Mouse (Mus musculus) Muller cell, postnatal 12 days (primary cell): ENCODE measurements at regions not wholly inside any gene's neighbourhood (a gene's known extent, or its start where the extent isn't known, plus 50 kb on each side); places are given as distances from the start of the nearest gene placed in this dataset.
"Not testable (repeated sequence)": the region's sequence is repeated elsewhere in the genome, so short reads cannot be mapped to it uniquely, and the experiment has no call there.

ENCODE experiments used
- DNase-seq: peaks from one replicate; pipeline ENCODE4 v3.0.0-alpha.2; 2015; ENCODE audit errors: inconsistent ontology term

- no peak for DNase-seq
These were observed 201.9 kb upstream of the Serp2 start for GRCm38 (mm10) chr14:76758589-76758988.

GRCm38 (mm10) chr14:76755591-76756376, 199.1 kb upstream of the Serp2 start:
- DNase-seq, result no peak

DNA sequence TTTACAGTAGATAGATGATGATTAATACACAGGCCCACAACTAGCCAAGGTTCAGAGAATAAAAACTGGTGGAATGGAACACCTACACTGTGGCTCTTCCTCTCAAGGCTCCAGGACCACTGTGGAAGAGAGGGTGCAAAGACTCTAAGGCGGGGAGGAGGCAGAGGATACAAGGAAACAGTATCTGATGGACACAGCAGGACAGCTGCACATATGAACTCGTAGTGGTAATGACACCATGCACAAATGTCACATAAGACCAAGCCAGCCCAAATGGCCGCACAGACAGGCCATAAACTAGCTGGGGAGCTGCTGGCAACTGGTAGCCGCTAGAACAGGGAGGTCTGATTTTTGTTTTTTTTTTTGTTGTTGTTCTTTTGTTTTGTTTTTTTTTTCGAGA, 197.0 kb upstream of the Serp2 start:
- DNase-seq, result no peak

- DNase-seq, result no peak
These were observed 192.5 kb upstream of the Serp2 start for GRCm38 (mm10) chr14:76749178-76749577.

DNA sequence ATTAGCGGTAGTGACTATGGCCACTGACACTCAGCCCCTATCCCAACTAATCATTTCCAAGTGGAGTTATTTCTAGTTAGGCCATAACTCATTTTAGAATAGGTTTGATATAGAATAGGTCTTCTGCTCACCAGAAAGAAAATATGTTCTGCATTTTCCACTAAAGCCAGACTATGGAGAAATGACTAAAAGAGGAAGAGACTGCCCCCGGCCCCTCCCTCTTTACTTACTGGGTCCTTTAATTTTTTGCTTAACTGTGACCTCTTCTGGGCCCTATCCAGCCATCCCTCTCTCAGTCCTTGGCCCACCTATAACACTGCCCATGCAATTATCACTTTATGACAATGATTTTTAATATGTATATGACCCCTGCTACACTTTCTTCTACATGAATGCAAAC, 192.0 kb upstream of the Serp2 start:
- DNase-seq, result no peak

DNA sequence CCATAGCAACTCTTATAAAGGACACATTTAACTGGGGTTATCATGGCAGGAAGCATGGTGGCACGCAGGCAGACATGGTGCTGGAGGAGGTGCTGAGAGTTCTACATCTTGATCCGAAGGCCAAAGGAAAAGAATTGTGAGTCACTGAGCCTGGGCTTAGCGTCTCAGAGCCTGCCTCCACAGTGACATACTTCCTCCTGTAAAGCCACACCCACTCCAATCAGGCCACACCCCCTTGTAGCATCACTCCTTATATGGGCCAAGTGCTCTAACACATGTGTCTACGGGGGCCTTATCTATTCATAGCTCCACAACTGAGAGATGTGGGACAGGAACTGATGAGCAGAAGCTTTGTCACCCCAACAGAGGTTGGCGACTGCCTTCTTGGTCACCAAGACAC, 191.1 kb upstream of the Serp2 start:
- DNase-seq, result no peak

DNA sequence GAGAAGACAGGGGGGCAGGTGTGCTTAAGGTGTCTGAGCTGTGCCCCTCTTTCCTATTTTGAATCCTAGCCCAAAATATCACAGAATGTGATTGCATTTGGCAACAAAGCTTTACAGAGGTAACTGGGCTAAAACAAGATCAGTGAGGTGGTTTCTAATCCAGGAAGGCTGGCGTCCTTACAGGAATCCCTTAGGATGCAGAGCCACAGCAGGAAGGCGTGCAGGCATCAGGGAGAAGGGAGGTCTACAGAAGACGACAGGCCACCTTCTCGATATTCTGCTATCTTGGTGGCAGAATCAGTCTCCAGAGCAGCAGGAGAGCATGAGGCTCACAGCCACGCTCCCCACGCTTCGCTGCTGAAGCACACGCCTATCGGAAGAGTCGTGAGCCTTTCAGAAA, 189.6 kb upstream of the Serp2 start:
- DNase-seq, result no peak

DNA sequence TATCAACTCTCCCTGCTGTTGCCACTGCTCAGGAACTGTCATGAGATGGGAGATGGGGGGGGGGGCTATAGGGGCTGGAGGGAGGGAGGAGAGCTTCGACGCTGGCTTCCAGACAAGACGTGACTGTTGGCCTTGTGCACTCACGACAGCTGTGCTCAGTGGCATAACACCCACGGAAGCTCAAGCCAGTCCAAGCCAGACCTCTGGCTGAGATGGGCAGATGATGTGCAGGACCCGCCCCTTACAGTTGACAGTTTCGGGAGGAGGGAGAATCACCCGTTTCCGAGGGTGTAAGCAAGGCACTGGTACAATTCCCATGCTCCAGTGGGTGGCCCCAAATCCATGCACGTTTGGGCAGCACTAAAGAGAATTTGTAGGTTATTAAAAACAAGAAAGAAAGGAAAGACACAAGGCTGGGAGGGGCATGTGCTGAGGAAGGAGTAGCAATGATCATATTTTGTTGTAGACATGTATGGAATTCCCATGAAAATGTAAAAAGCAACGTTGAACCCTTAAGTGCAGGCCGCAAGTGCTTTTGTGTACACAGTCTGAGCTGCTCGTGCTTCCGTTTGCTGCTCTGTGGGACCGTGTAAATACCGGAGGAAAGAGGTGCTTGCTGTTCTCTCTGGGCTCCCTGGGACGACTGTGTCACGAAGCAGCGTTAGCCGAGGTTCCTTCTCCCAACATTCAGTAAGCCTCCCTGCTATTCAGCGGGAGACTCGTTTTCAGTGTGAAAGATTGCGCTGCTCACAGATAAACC, 188.2 kb upstream of the Serp2 start:
- DNase-seq, result no peak

DNA sequence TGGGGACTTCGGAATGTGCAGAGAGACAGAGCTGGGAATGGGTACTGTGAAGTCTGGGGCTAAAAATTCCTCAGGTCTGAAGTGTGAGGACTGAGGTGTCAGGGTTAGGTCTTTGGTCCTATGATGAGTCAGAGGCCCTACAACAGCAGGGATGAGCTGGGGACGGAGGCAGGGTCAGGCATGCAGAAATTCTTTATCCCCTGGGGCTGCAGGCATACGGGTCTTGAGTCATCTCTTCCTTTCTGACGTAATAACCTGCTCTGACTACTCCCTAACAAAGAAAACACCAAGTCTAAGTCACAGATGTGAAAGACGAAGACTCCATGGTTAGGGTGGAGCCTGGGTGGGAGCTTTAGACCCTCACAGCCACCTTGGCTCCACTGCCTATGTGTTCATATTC, 185.6 kb upstream of the Serp2 start:
- DNase-seq, result peak; percentile 84

DNA sequence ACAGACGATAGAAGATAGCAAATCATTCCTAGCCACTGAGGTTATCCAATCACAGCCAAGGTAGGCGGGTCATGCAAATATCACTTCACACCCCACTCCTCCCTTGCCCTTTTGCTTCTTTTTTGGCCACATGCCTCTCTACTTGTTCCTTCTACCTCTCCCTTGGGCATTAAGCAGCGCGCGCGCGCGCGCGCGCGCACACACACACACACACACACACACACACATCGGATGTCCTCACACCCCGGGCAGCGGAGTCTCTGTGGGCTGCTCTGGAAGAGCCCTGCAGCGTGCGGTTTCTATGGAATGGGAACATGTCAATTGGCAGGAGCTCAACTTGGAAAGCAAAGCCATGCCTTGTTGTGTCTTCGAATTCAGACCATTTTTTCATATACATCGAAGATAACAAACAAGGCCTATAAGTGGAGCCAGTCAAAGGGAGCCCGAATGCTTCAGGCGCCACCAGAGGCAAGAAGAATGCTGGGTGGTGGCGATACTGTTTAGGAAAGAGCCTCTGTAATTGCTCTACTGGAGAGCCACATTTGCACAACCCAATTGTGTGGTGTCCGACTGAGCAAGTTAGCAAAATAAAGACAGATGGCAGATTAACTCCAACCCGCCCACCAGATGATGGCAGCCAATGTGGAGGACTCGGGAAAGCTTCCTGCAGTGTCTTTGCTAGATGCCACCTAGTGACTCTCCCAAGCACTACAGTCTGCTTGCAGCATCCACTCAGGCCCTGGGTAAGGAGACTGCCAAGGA, 183.3 kb upstream of the Serp2 start:
- peak; percentile 71 for DNase-seq

GRCm38 (mm10) chr14:76735997-76736396, 179.3 kb upstream of the Serp2 start:
- DNase-seq, result no peak

- no peak for DNase-seq
These were observed 178.4 kb upstream of the Serp2 start for GRCm38 (mm10) chr14:76735107-76735506.

DNA sequence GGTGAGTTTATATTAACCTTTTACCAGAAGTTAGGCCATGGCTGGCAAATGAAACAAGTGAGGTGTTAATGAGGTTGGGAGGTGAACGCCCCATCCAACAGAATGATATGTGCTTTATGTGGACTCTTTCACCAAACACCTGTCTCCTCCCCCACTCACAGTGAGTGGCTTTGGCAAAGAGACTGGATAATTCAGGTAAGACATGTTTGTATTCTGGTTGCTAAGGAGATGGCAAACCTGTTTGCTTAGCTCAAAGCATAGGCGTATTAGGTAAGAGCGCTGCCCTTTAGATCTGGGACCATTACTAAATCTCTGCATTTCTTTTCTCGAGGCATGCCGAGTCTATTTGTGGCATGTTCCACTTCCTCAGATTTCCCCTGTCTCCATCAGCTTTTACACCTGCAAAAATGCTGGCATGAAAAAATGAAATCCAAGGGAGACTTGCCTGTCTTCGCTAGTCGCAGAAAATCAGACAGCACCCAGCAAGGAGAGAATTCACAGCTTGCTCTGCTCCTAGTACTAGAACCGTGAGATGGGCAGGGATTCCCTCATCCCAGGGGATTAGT, 176.7 kb upstream of the Serp2 start:
- no peak for DNase-seq

GRCm38 (mm10) chr14:76731096-76731986, 174.7 kb upstream of the Serp2 start:
- no peak for DNase-seq

GRCm38 (mm10) chr14:76725844-76726243, 169.2 kb upstream of the Serp2 start:
- no peak for DNase-seq

- not testable (repeated sequence) for DNase-seq
These were observed 168.5 kb upstream of the Serp2 start for GRCm38 (mm10) chr14:76725231-76725630.

GRCm38 (mm10) chr14:76724826-76725225, 168.1 kb upstream of the Serp2 start:
- DNase-seq, result no peak

DNA sequence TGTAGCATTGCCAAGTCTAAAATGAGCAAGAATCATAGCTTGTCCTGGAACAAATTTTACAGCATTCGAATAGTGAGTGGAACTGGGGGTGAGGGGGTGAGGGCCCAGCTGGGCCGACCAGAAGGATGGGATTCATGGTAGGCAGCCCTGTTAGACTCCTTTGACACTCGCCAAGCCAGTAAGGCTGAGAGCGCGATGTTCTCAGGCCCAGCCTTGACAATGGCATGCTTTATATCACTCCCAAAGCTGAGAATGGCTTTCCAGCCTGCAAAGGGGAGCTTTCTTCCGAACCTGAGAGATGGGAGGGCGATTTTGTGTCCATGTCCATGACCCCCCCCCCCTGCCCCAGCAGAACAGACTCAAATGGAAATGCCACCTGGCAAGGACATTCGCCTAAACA, 167.7 kb upstream of the Serp2 start:
- DNase-seq, result no peak

GRCm38 (mm10) chr14:76723551-76723950, 166.9 kb upstream of the Serp2 start:
- DNase-seq, result peak; percentile 73

DNA sequence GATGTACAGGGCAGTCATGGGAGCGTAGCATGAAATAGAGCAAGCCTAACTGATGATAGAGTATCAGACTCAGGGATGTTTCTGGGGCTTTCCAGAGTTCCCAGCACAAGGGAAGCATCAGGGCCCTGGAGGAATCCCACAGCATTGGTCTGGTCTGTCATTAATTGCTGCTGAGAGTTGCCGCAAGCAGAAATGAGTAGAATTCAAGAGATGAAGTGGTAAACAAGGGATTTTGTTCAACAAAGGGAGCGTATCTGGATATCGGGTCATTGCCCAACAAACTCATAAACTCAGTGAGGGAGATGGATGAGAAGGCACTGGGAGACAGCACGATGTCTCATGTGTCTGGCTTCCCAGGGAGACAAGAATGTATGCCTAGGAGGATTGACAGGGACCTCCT, 165.6 kb upstream of the Serp2 start:
- no peak for DNase-seq

GRCm38 (mm10) chr14:76721751-76722150, 165.1 kb upstream of the Serp2 start:
- no peak for DNase-seq
